30 mouse cellular contexts compared by ENCODE assay signal in the genomic region with DNA sequence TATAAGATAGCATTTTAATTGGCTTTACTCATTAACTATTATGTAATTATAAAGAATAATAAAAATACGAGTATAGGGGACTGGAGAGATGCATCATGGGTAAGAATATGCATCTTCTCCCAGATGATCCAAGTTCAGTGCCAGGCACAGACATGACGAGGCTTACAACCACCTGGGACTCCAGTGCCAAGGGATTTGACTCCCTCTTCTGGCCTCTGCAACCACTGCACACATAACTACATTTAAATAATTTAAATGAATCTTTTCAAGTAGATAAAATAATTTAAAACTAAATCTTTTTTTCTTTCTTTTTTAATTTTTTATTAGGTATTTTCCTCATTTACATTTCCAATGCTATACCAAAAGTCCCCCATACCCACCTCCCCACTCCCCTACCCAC.
DNase-seq lines count a peak whose midpoint lies in the region; ATAC-seq and TF ChIP-seq lines count a peak whose summit lies in the region.
"Had no signal": no experiment of that assay in that cellular context is flagged by ENCODE, and none has a peak within 500 bp of the region (broad histone marks: within the 10 kb centered on the region; RNA-seq: fewer than 3 reads in every experiment).

No protein-coding gene starts in this region.

- H3K4me3 ChIP-seq in intestine, postnatal 0 days (ENCODE audit: low read depth, low read length), result no peak overlapping the region
- no peak overlapping the region for H3K4me3 ChIP-seq in intestine, embryonic 16.5 days (ENCODE audit: low read length)
- H3K4me3 ChIP-seq in lung, embryonic 14.5 days (ENCODE audit: low read depth, low read length), result no peak overlapping the region
- H3K4me3 ChIP-seq in MEL (ENCODE audit: control insufficient read depth in 1 of 2, insufficient read depth in 1 of 2, low read depth in 2 of 2, low read length in 2 of 2), result no peak overlapping the region
- no peak overlapping the region for H3K4me3 ChIP-seq in stomach, postnatal 0 days (ENCODE audit: low read depth, low read length)
- H3K4me3 ChIP-seq: embryonic facial prominence, embryonic 13.5 days; forebrain, embryonic 10.5 days; forebrain, embryonic 15.5 days; heart, embryonic 13.5 days; hindbrain, embryonic 10.5 days; hindbrain, embryonic 15.5 days; midbrain, embryonic 13.5 days; neural tube, embryonic 13.5 days; stomach, embryonic 15.5 days had no signal

- WGBS in intestine, postnatal 0 days, result 76% methylated on average over 2 of the region's 2 CpGs
- 78% methylated on average over 2 of the region's 2 CpGs for WGBS in intestine, embryonic 16.5 days
- WGBS in lung, embryonic 14.5 days, result 85% methylated on average over 2 of the region's 2 CpGs
- WGBS in stomach, postnatal 0 days, result 71% methylated on average over 2 of the region's 2 CpGs

- peaks cover 6% of the 10 kb centered on the region; the same call in 1 of the 2 replicates for H3K4me1 ChIP-seq in intestine, postnatal 0 days (replicated peaks; ENCODE audit: control insufficient read depth, insufficient read depth, low read length)
- H3K4me1 ChIP-seq in intestine, embryonic 16.5 days (ENCODE audit: control insufficient read depth, insufficient read depth, low read length), result no peaks in the 10 kb centered on the region
- H3K4me1 ChIP-seq in lung, embryonic 14.5 days (ENCODE audit: insufficient read depth), result no peaks in the 10 kb centered on the region
- no peaks in the 10 kb centered on the region for H3K4me1 ChIP-seq in MEL (ENCODE audit: control insufficient read depth in 1 of 2, insufficient read depth in 2 of 2, low read length in 2 of 2)
- H3K4me1 ChIP-seq in stomach, postnatal 0 days (replicated peaks; ENCODE audit: control insufficient read depth, insufficient read depth), result no peaks in the 10 kb centered on the region
- H3K4me1 ChIP-seq: embryonic facial prominence, embryonic 13.5 days; forebrain, embryonic 10.5 days; forebrain, embryonic 15.5 days; hindbrain, embryonic 10.5 days; hindbrain, embryonic 15.5 days; midbrain, embryonic 13.5 days; neural tube, embryonic 13.5 days; stomach, embryonic 15.5 days had no signal

- peak; percentile 30; the same call in 1 of the 2 replicates for TF ChIP-seq CTCF in intestine, postnatal 0 days (IDR thresholded peaks at IDR 0.05; ENCODE audit: low read depth)
- TF ChIP-seq CTCF in lung, embryonic 14.5 days (IDR thresholded peaks at IDR 0.05; ENCODE audit: low read depth), result peak; percentile 19; the same call in 1 of the 2 replicates
- TF ChIP-seq CTCF in MEL (IDR thresholded peaks at IDR 0.05 in 2 of 3, conservative IDR thresholded peaks at IDR 0.05 in 1 of 3; ENCODE audit: control insufficient read depth in 1 of 3, insufficient read depth in 1 of 3, low read depth in 2 of 3, low read length in 3 of 3, poor library complexity in 1 of 3, severe bottlenecking in 1 of 3), result peak in 1 of 3 experiments; percentile 7; a peak in 1 of 6 replicates
- peak; percentile 37 for TF ChIP-seq CTCF in stomach, postnatal 0 days (IDR thresholded peaks at IDR 0.05; ENCODE audit: low read depth)

- peak; percentile 8 for TF ChIP-seq RAD21 in MEL (IDR thresholded peaks at IDR 0.05; ENCODE audit: low read depth, low read length)

- H3K79me2 ChIP-seq in MEL (ENCODE audit: control insufficient read depth, insufficient read depth, low read length, poor library complexity), result no peaks in the 10 kb centered on the region

- no peak for TF ChIP-seq EP300 in MEL (IDR thresholded peaks at IDR 0.05; ENCODE audit: low read depth in 1 of 2, low read length in 2 of 2)
- no peak for TF ChIP-seq EP300 in stomach, postnatal 0 days (optimal IDR thresholded peaks at IDR 0.05)

- no peak for ATAC-seq in intestine, postnatal 0 days
- ATAC-seq in intestine, embryonic 16.5 days, result no peak
- no peak for ATAC-seq in lung, embryonic 14.5 days (ENCODE audit: insufficient read depth)
- no peak for ATAC-seq in stomach, postnatal 0 days (ENCODE audit: low FRiP score, low TSS enrichment)
- ATAC-seq in granulocyte monocyte progenitor cell, adult 5-6 weeks (replicated peaks; ENCODE audit: poor library complexity, severe bottlenecking), result no peak
- ATAC-seq: forebrain, embryonic 15.5 days; inflammation-experienced regulatory T-cells, adult 6 months; midbrain, embryonic 13.5 days had no signal

- H3K27ac ChIP-seq in intestine, postnatal 0 days (ENCODE audit: low read depth, low read length), result no peak overlapping the region
- H3K27ac ChIP-seq in intestine, embryonic 16.5 days (ENCODE audit: low read length), result no peak overlapping the region
- H3K27ac ChIP-seq in lung, embryonic 14.5 days (ENCODE audit: low read depth), result no peak overlapping the region
- H3K27ac ChIP-seq in MEL (ENCODE audit: control insufficient read depth, low read depth, low read length), result no peak overlapping the region
- no peak overlapping the region for H3K27ac ChIP-seq in stomach, postnatal 0 days (replicated peaks)
- H3K27ac ChIP-seq: embryonic facial prominence, embryonic 13.5 days; forebrain, embryonic 10.5 days; forebrain, embryonic 15.5 days; heart, embryonic 13.5 days; hindbrain, embryonic 10.5 days; hindbrain, embryonic 15.5 days; macrophage; midbrain, embryonic 13.5 days; neural tube, embryonic 13.5 days; stomach, embryonic 15.5 days had no signal

- H3K9ac ChIP-seq in intestine, postnatal 0 days (ENCODE audit: low read depth, low read length), result no peak overlapping the region
- H3K9ac ChIP-seq in intestine, embryonic 16.5 days (ENCODE audit: low read depth, low read length), result no peak overlapping the region
- H3K9ac ChIP-seq in lung, embryonic 14.5 days, result no peak overlapping the region
- no peak overlapping the region for H3K9ac ChIP-seq in MEL (ENCODE audit: control insufficient read depth, low read depth, low read length, poor library complexity, severe bottlenecking)
- no peak overlapping the region for H3K9ac ChIP-seq in stomach, postnatal 0 days (ENCODE audit: low read length)
- H3K9ac ChIP-seq: embryonic facial prominence, embryonic 13.5 days; forebrain, embryonic 15.5 days; heart, embryonic 13.5 days; hindbrain, embryonic 15.5 days; midbrain, embryonic 13.5 days; neural tube, embryonic 13.5 days; stomach, embryonic 15.5 days had no signal

- no peak overlapping the region for H3K4me2 ChIP-seq in intestine, postnatal 0 days (replicated peaks; ENCODE audit: low read depth)
- no peak overlapping the region for H3K4me2 ChIP-seq in intestine, embryonic 16.5 days (ENCODE audit: low read depth, low read length)
- H3K4me2 ChIP-seq in lung, embryonic 14.5 days, result no peak overlapping the region
- no peak overlapping the region for H3K4me2 ChIP-seq in stomach, postnatal 0 days (replicated peaks; ENCODE audit: low read depth)
- H3K4me2 ChIP-seq: embryonic facial prominence, embryonic 13.5 days; forebrain, embryonic 15.5 days; heart, embryonic 13.5 days; hindbrain, embryonic 15.5 days; midbrain, embryonic 13.5 days; neural tube, embryonic 13.5 days; stomach, embryonic 15.5 days had no signal

- no peak for TF ChIP-seq POLR2A in MEL (IDR thresholded peaks at IDR 0.05; ENCODE audit: control insufficient read depth in 1 of 2, insufficient read depth in 1 of 2, low read depth in 1 of 2, low read length in 2 of 2, poor library complexity in 1 of 2)

- no peak for DNase-seq in lung, embryonic 14.5 days
- no peak for DNase-seq in lung, postnatal 10 days
- no peak for DNase-seq in MEL (ENCODE audit: low read depth, low spot score)
- DNase-seq in stomach, postnatal 0 days (ENCODE audit: low spot score), result no peak
- DNase-seq: adrenal gland, postnatal 25 days; B cell, adult 2 months; cerebellum, adult 18-20 months; cerebellum, postnatal 10 days; heart, postnatal 14 days; kidney, adult 8-10 months; kidney, postnatal 25 days; liver; lung, adult 2 months; right cerebral cortex, postnatal 14 days; thymus, postnatal 25 days had no signal

- H3K9me3 ChIP-seq in intestine, postnatal 0 days (ENCODE audit: control insufficient read depth), result no peaks in the 10 kb centered on the region
- no peaks in the 10 kb centered on the region for H3K9me3 ChIP-seq in intestine, embryonic 16.5 days (ENCODE audit: control insufficient read depth, low read length)
- H3K9me3 ChIP-seq in lung, embryonic 14.5 days (ENCODE audit: low read depth, low read length), result no peaks in the 10 kb centered on the region
- no peaks in the 10 kb centered on the region for H3K9me3 ChIP-seq in MEL (replicated peaks; ENCODE audit: insufficient read depth, low read length)
- no peaks in the 10 kb centered on the region for H3K9me3 ChIP-seq in stomach, postnatal 0 days (ENCODE audit: control insufficient read depth, low read length)
- H3K9me3 ChIP-seq: embryonic facial prominence, embryonic 13.5 days; forebrain, embryonic 10.5 days; forebrain, embryonic 15.5 days; heart, embryonic 13.5 days; hindbrain, embryonic 10.5 days; hindbrain, embryonic 15.5 days; midbrain, embryonic 13.5 days; neural tube, embryonic 13.5 days; stomach, embryonic 15.5 days had no signal

- no peaks in the 10 kb centered on the region for H3K27me3 ChIP-seq in intestine, postnatal 0 days (replicated peaks; ENCODE audit: control insufficient read depth, insufficient read depth, low read length)
- H3K27me3 ChIP-seq in intestine, embryonic 16.5 days (replicated peaks; ENCODE audit: control insufficient read depth, insufficient read depth, low read length), result no peaks in the 10 kb centered on the region
- H3K27me3 ChIP-seq in lung, embryonic 14.5 days (ENCODE audit: insufficient read depth, low read length), result no peaks in the 10 kb centered on the region
- no peaks in the 10 kb centered on the region for H3K27me3 ChIP-seq in MEL (ENCODE audit: control insufficient read depth in 1 of 2, insufficient read depth in 2 of 2, low read length in 2 of 2)
- no peaks in the 10 kb centered on the region for H3K27me3 ChIP-seq in stomach, postnatal 0 days (ENCODE audit: control insufficient read depth, insufficient read depth, low read length)
- H3K27me3 ChIP-seq: embryonic facial prominence, embryonic 13.5 days; forebrain, embryonic 15.5 days; heart, embryonic 13.5 days; hindbrain, embryonic 15.5 days; midbrain, embryonic 13.5 days; neural tube, embryonic 13.5 days; stomach, embryonic 15.5 days had no signal

- H3K36me3 ChIP-seq in intestine, postnatal 0 days (ENCODE audit: control insufficient read depth, insufficient read depth), result no peaks in the 10 kb centered on the region
- no peaks in the 10 kb centered on the region for H3K36me3 ChIP-seq in intestine, embryonic 16.5 days (ENCODE audit: control insufficient read depth, insufficient read depth, low read length)
- H3K36me3 ChIP-seq in lung, embryonic 14.5 days (ENCODE audit: insufficient read depth), result no peaks in the 10 kb centered on the region
- H3K36me3 ChIP-seq in MEL (ENCODE audit: control insufficient read depth in 1 of 2, insufficient read depth in 2 of 2, low read length in 2 of 2), result no peaks in the 10 kb centered on the region
- no peaks in the 10 kb centered on the region for H3K36me3 ChIP-seq in stomach, postnatal 0 days (ENCODE audit: control insufficient read depth, insufficient read depth, low read length)
- H3K36me3 ChIP-seq: embryonic facial prominence, embryonic 13.5 days; forebrain, embryonic 10.5 days; forebrain, embryonic 15.5 days; G1E; heart, embryonic 13.5 days; hindbrain, embryonic 10.5 days; hindbrain, embryonic 15.5 days; midbrain, embryonic 13.5 days; neural tube, embryonic 13.5 days; stomach, embryonic 15.5 days had no signal

TF ChIP-seq in MEL, 35 proteins besides CTCF, POLR2A, EP300 and RAD21:
- TF ChIP-seq UBTF (IDR thresholded peaks at IDR 0.05; ENCODE audit: borderline replicate concordance, insufficient read depth, low read depth, low read length), result no peak
TF ChIP-seq in MEL: peak in this region for 0.
